Mouse (Mus musculus) A20 (cell line): ENCODE data around the gene Rab27a.

ENCODE experiments used
- DNase-seq: peaks from one replicate; pipeline ENCODE4 v3.0.0-alpha.2; 2011; ENCODE audit warnings: low read depth, low spot score

The Rab27a gene

GRCm38 (mm10) chr9:73044146-73045079, at the start of gene Rab27a:
Gene Rab27a, plus strand, starts transcription at chr9:73044854.
- DNase-seq, result peak; percentile 92

DNA sequence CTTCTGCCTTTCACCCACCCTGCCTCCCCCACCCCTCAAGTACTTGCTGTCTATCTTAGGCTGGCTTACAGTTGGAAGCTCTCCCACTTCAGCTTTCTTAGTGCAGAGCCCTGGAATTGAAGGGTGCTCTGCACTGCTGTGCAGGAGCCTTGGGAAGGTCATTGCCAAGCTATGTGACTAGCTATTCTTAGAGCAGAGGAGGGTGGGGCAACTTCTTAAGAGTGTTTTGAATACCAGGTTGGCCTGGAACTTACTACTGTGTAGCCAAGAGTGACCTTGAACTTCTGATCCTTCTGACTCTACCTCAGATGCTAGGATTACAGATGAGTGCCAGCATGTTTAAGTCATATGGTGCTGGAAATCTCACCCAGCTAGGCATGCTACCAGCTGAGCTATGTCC, 48.5 kb upstream of the Rab27a start:
- DNase-seq, result no peak

- DNase-seq, result no peak
These were observed 47.8 kb upstream of the Rab27a start for GRCm38 (mm10) chr9:72996806-72997205.

- DNase-seq, result no peak
These were observed 44.2 kb upstream of the Rab27a start for GRCm38 (mm10) chr9:73000487-73000886.

DNA sequence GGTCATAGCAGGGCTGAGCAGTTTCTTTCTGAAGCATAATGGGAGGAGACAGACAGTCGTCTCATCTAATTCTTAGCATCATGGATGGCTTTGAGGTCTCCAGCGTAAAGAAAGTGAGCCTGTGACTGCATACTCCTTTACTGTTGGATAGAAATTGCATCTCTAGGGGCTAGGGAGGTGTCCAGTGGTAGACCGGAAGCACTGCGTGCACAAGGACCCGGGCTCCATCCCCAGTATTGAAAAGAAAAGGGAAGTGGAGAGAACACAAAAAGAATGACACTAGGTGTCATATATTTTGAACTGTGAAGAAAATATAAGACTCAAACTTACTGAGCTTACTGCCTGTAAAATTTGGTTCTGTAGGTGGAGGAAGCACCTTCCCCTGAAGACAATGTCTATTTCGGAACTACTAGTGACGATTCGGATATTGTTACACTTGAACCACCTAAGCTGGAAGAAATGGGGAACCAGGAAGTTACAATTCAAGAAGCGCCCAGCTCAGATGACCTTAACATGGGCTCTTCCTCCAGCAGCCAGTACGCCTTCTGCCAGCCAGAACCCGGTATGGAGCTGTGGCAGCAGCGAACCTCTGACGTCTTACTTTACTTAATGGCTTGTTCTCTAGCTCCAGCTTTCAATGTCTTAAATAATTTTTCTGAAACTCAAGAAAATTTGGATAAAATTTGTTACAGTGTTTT, 43.2 kb upstream of the Rab27a start:
- DNase-seq, result no peak

DNA sequence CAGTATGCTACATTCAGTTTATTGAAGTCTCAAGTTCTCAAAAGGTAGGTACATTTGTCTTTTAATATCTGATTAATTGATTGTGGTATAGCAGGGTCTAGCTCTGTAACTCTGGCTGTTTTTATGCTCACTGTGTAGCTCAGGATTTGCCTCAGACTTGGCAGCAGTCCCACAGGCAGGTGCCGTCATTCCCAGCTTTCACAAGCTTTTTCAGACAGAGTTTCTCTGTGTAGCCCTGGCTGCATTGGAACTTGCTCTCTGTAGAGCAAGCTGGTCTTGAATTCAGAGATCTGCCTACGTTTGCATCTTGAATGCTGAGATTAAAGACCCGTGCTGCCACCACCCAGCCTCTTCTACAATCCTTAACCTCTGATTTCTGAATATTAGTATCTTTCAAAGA, 42.5 kb upstream of the Rab27a start:
- DNase-seq, result no peak

GRCm38 (mm10) chr9:73004076-73004475, 40.6 kb upstream of the Rab27a start:
- DNase-seq, result no peak

DNA sequence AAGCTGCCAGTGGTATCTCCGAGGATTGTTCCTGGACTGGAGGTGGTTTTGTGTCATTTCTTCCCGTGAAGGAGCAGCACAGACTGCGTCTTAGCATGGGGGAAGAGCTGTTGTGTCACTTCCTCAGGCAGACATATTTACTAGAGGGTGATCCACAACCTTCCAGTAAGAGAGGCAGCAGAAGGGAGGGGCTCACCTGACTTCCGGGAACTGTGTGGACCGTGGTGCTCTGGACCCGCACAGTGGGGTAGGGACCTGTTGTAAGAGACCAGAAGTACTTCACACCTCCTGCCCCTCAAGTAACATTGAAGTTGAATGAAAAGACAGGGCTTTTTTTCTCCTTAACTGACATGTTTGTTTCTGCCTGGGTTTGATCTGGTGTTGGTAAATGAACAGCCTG, 39.5 kb upstream of the Rab27a start:
- no peak for DNase-seq

DNA sequence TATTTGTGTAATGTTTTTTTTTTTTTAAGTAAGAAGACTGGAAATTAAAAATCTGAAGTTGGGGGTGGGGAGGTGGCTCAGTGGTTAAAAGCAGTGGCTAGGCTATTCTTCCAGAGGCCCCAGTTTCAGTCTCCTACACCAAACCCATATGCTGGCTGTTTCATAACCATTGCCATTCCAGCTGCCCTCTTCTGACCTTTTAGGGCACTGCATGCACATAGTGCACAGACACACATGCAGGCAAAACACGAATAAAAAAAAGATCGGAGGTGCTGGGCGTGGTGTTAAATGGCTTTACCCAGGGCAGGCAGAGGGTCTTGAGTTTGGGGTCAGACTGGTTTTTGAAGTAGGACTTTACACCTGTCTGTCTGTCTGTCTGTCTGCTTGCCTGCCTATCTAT, 38.5 kb upstream of the Rab27a start:
- DNase-seq, result no peak

GRCm38 (mm10) chr9:73008384-73008783, 36.3 kb upstream of the Rab27a start:
- no peak for DNase-seq

- DNase-seq, result no peak
These were observed 32.0 kb upstream of the Rab27a start for GRCm38 (mm10) chr9:73012629-73013028.

- no peak for DNase-seq
These were observed 29.9 kb upstream of the Rab27a start for GRCm38 (mm10) chr9:73014724-73015123.

GRCm38 (mm10) chr9:73019841-73020240, 24.8 kb upstream of the Rab27a start:
- DNase-seq, result no peak

DNA sequence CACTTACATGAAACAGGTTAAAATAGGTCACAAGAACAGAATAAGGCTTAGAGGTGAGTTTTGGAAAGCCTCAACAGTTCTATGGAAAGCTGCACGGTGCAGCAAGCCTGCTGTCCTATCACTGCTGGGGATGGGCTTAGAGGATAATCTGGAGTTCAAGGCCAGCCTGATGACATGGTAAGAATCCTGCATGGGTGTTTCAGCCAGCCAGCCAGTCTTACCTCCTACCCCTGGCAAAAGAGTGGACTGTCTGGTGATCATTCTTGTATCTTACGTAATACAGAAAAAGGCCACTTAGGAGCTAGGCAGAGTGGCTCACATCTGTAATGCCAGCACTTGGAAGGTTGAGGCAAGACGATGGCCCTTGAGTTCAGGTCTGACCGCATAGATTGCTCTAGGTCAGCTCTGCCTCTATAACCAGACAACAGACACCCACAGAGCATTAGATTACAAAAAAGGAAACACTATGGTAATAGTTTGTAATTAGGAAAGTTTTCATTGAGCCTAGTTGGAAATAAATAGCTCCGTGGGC, 24.0 kb upstream of the Rab27a start:
- DNase-seq, result no peak

GRCm38 (mm10) chr9:73025818-73026636, 18.6 kb upstream of the Rab27a start:
- peak; percentile 93 for DNase-seq

DNA sequence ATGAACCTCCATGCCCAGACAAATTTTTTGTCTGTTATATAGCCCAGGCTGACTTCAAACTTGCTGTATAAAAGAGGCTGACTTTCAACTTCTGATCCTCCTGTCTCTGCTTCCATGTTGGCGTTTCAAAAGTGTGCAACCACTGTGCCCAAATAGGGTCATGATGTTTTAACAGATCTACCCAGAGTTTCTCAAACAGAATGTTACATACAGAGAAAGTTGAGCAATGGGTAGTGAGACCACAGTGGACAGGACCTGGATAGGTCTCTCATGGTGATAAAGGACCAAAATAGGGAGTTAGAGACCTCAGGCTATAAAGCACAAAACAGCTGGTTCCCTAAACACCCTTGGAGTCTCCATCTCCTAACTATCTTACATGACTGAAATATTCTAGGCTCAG, 14.2 kb upstream of the Rab27a start:
- DNase-seq, result no peak

- no peak for DNase-seq
These were observed 13.2 kb upstream of the Rab27a start for GRCm38 (mm10) chr9:73031421-73031820.

GRCm38 (mm10) chr9:73033406-73033805, 11.2 kb upstream of the Rab27a start:
- DNase-seq, result peak; percentile 21

DNA sequence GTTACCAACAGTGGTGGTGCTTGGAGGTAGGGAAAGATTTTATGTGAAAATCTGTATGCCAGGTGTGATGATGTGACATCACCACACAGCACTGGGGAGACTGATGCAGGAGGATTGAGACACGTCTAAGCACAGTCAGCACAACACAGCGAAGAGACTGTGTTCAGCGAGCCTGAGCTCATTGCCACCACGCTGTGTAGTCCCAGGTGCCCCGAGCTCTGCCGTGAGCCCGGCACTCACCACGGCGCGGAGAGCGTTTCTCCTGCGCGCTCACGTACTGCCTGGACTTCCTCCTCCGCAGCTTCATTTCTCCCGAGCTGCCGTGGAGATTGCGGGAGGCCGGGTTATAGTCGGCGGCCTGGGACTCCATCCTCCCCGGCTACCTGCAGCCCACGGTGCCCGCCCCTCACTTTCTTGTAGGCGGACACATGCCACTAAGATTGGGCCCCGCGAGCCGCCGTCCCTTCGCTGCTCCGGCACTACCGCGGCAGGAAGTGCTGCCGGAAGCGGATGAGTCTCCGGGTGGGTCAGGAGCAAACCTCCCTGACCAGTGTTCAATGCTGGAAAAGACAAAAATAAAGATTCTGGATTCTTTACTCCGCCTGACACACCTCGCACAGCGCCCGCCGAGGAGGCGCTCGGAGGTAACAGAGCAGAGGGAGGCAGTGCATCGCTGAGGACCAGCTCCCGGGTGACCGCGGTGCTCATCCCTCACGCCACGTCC, 5.3 kb upstream of the Rab27a start:
- DNase-seq, result peak; percentile 93

- DNase-seq, result no peak
These were observed 4.6 kb upstream of the Rab27a start, which contains the start of gene Pigb for GRCm38 (mm10) chr9:73040080-73040479. Gene Pigb, minus strand, starts transcription at chr9:73040378.

GRCm38 (mm10) chr9:73045204-73045603, 550 bp downstream of the Rab27a start:
- no peak for DNase-seq
